Mouse (Mus musculus) stomach, postnatal 0 days (tissue): ENCODE results near the gene Prmt8.

Experiments used
- CTCF ChIP-seq: IDR thresholded peaks from 2 replicates; pipeline ENCODE4 v1.5.1; 2016; ENCODE audit warnings: antibody characterized with exemption, low read depth, mild to moderate bottlenecking, moderate library complexity
- EP300 ChIP-seq: optimal IDR thresholded peaks from 2 replicates; pipeline ENCODE3; 2016; ENCODE audit warnings: antibody characterized with exemption

GRCm38 (mm10) chr6:127753228-127753627 is 16.0 kb downstream of the Prmt8 start:
- TF ChIP-seq EP300 (no peak), CTCF (no peak)
